Mouse (Mus musculus): Measurements from ENCODE around the gene Lrp2. TPM values are rescaled to one million over a fixed set of nuclear protein-coding genes. Genes with fewer than 3 reads are reported as not detected.

Gene Lrp2
- polyA plus RNA-seq, 1 experiment = 0.07 TPM

GRCm38 (mm10) chr2:69593168-69593567, 7.3 kb upstream of the Lrp2 start:
- no peak overlapping the region for H3ac ChIP-seq (ENCODE audit: control insufficient read depth, insufficient read length)
- H3K79me2 ChIP-seq (ENCODE audit: control insufficient read depth, insufficient read depth) = no peaks in the 10 kb centered on the region
- no peak overlapping the region for H3K4me2 ChIP-seq (ENCODE audit: low read depth)
- H3K4me3 ChIP-seq = no peak overlapping the region
- no peak for TF ChIP-seq SRF (IDR thresholded peaks at IDR 0.05; ENCODE audit: control insufficient read depth, insufficient read length, low read depth)
- TF ChIP-seq POLR2A (IDR thresholded peaks at IDR 0.05; ENCODE audit: insufficient read length, low read depth) = no peak
- no peak for TF ChIP-seq TCF12 (IDR thresholded peaks at IDR 0.05; ENCODE audit: insufficient read depth, poor library complexity, severe bottlenecking)
- no peak for TF ChIP-seq E2F4 (IDR thresholded peaks at IDR 0.05; ENCODE audit: insufficient read depth)
- no peak for TF ChIP-seq CEBPB (IDR thresholded peaks at IDR 0.05; ENCODE audit: insufficient read depth, poor library complexity, severe bottlenecking)
- TF ChIP-seq MAX (IDR thresholded peaks at IDR 0.05; ENCODE audit: low read depth) = no peak
- H3K36me3 ChIP-seq (ENCODE audit: control insufficient read depth, insufficient read depth) = no peaks in the 10 kb centered on the region
- H3K27me3 ChIP-seq (ENCODE audit: control insufficient read depth, insufficient read depth, insufficient read length) = no peaks in the 10 kb centered on the region

GRCm38 (mm10) chr2:69592536-69592935, 6.7 kb upstream of the Lrp2 start:
- no peak overlapping the region for H3K4me3 ChIP-seq
- H3K36me3 ChIP-seq (ENCODE audit: control insufficient read depth, insufficient read depth) = no peaks in the 10 kb centered on the region
- no peaks in the 10 kb centered on the region for H3K27me3 ChIP-seq (ENCODE audit: control insufficient read depth, insufficient read depth, insufficient read length)
- no peak overlapping the region for H3ac ChIP-seq (ENCODE audit: control insufficient read depth, insufficient read length)
- no peak for TF ChIP-seq POLR2AphosphoS2 (IDR thresholded peaks at IDR 0.05; ENCODE audit: insufficient read length, low read depth)
- H3K79me2 ChIP-seq (ENCODE audit: control insufficient read depth, insufficient read depth) = no peaks in the 10 kb centered on the region
- H3K4me2 ChIP-seq (ENCODE audit: low read depth) = no peak overlapping the region

- H3K4me3 ChIP-seq = no peak overlapping the region
- H3K4me2 ChIP-seq (ENCODE audit: low read depth) = no peak overlapping the region
- H3K36me3 ChIP-seq (ENCODE audit: control insufficient read depth, insufficient read depth) = no peaks in the 10 kb centered on the region
- no peak for TF ChIP-seq MYOG (IDR thresholded peaks at IDR 0.05; ENCODE audit: control insufficient read depth in 1 of 3, insufficient read depth in 1 of 3, insufficient read length in 2 of 3, low read depth in 2 of 3)
- no peak for TF ChIP-seq SRF (IDR thresholded peaks at IDR 0.05; ENCODE audit: control insufficient read depth, insufficient read length, low read depth)
- no peak for TF ChIP-seq USF1 (IDR thresholded peaks at IDR 0.05; ENCODE audit: low read depth)
- no peak for TF ChIP-seq CEBPB (IDR thresholded peaks at IDR 0.05; ENCODE audit: insufficient read depth, poor library complexity, severe bottlenecking)
- TF ChIP-seq MAX (IDR thresholded peaks at IDR 0.05; ENCODE audit: low read depth) = no peak
- TF ChIP-seq TCF12 (IDR thresholded peaks at IDR 0.05; ENCODE audit: insufficient read depth, poor library complexity, severe bottlenecking) = no peak
- H3ac ChIP-seq (ENCODE audit: control insufficient read depth, insufficient read length) = no peak overlapping the region
- H3K79me2 ChIP-seq (ENCODE audit: control insufficient read depth, insufficient read depth) = no peaks in the 10 kb centered on the region
- peaks cover 4% of the 10 kb centered on the region for H3K27me3 ChIP-seq (ENCODE audit: control insufficient read depth, insufficient read depth, insufficient read length)
These were observed 6.2 kb upstream of the Lrp2 start for GRCm38 (mm10) chr2:69591966-69592505.

- Histone ChIP-seq H3K79me2 (ENCODE audit: control insufficient read depth, insufficient read depth) (no peaks in the 10 kb centered on the region), H3K36me3 (ENCODE audit: control insufficient read depth, insufficient read depth) (no peaks in the 10 kb centered on the region), H3K4me3 (no peak overlapping the region), H3K4me2 (ENCODE audit: low read depth) (no peak overlapping the region), H3ac (ENCODE audit: control insufficient read depth, insufficient read length) (no peak overlapping the region), H3K27me3 (ENCODE audit: control insufficient read depth, insufficient read depth, insufficient read length) (peaks cover 12% of the 10 kb centered on the region)
- TF ChIP-seq MAX (IDR thresholded peaks at IDR 0.05; ENCODE audit: low read depth) (no peak), E2F4 (IDR thresholded peaks at IDR 0.05; ENCODE audit: insufficient read depth) (no peak), SRF (IDR thresholded peaks at IDR 0.05; ENCODE audit: control insufficient read depth, insufficient read length, low read depth) (no peak)
These were observed 4.7 kb upstream of the Lrp2 start for GRCm38 (mm10) chr2:69590548-69590947.

- no peak overlapping the region for H3K4me3 ChIP-seq
- peak overlapping the region; percentile 48 for H3K4me2 ChIP-seq (ENCODE audit: low read depth)
- no peak overlapping the region for H3ac ChIP-seq (ENCODE audit: control insufficient read depth, insufficient read length)
- no peaks in the 10 kb centered on the region for H3K36me3 ChIP-seq (ENCODE audit: control insufficient read depth, insufficient read depth)
- H3K27me3 ChIP-seq (ENCODE audit: control insufficient read depth, insufficient read depth, insufficient read length) = peaks cover 17% of the 10 kb centered on the region
- TF ChIP-seq TCF12 (IDR thresholded peaks at IDR 0.05; ENCODE audit: insufficient read depth, poor library complexity, severe bottlenecking) (no peak), MYOG (IDR thresholded peaks at IDR 0.05; ENCODE audit: control insufficient read depth in 1 of 3, insufficient read depth in 1 of 3, insufficient read length in 2 of 3, low read depth in 2 of 3) (peak in 1 of 3 experiments; percentile 21), MYOD1 (IDR thresholded peaks at IDR 0.05; ENCODE audit: control insufficient read depth in 1 of 3, insufficient read length in 2 of 3, low read depth in 2 of 3) (peak in 1 of 3 experiments; percentile 9)
- H3K79me2 ChIP-seq (ENCODE audit: control insufficient read depth, insufficient read depth) = no peaks in the 10 kb centered on the region
These were observed 2.0 kb upstream of the Lrp2 start for GRCm38 (mm10) chr2:69587896-69588295.

DNA sequence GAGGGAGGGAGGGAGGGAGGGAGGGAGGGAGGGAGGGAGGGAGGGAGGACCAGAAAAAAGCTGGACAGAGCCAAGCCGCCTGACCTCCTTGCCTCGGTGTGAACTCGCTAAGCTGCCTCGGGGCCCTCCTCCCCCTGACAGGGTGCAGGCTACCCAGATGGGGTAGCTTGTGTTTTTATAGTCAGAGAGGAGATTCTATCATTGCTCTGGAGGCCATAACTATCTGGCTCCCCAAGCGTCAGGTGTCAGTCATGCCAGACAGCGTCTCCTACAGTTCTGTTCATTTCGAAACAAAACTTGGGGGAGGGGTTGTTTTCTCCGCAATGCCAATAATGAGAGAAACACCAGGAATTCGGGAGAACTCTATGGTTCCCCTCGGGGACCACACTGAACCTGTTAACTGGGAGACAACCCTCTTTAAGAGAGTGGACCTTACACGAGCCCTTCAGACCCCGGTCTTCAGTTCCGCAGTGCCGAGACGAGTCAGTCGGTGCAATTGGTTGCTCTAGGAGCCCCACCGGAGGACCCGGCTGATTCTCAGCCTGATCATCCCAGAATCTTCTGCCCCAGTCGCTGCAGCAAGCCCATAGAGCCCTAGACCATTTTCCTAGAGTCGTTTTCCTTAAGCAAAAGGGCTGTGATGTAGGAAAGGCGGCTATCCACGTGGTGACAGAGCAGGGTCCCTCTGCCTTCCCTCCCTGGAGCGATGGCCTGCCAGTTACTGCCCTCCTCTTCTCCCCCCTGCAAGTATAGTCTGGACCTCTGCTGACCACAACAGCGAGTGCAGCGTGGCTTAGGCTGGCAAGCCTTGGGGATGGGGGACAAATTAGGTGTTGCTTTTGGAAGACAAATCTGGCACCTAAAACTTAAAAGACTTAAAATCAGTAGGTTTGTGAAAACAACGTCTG, 1.2 kb upstream of the Lrp2 start:
- Histone ChIP-seq H3K4me3 (no peak overlapping the region), H3ac (ENCODE audit: control insufficient read depth, insufficient read length) (no peak overlapping the region), H3K27me3 (ENCODE audit: control insufficient read depth, insufficient read depth, insufficient read length) (peaks cover 17% of the 10 kb centered on the region), H3K4me2 (ENCODE audit: low read depth) (peak overlapping the region; percentile 48), H3K79me2 (ENCODE audit: control insufficient read depth, insufficient read depth) (no peaks in the 10 kb centered on the region), H3K36me3 (ENCODE audit: control insufficient read depth, insufficient read depth) (no peaks in the 10 kb centered on the region)
- TF ChIP-seq CEBPB (IDR thresholded peaks at IDR 0.05; ENCODE audit: insufficient read depth, poor library complexity, severe bottlenecking) = no peak
- TF ChIP-seq MYOG (IDR thresholded peaks at IDR 0.05; ENCODE audit: control insufficient read depth in 1 of 3, insufficient read depth in 1 of 3, insufficient read length in 2 of 3, low read depth in 2 of 3) = no peak
- no peak for TF ChIP-seq REST (IDR thresholded peaks at IDR 0.05; ENCODE audit: insufficient read depth, insufficient read length)
